Mouse (Mus musculus) megakaryocyte, embryonic 14.5 days (primary cell): ENCODE measurements at regions not wholly inside any gene's neighbourhood (a gene's known extent, or its start where the extent isn't known, plus 50 kb on each side); places are given as distances from the start of the nearest gene placed in this dataset.
A peak's percentile ranks its signal among the peaks of the same experiment; 100 is the strongest.

Experiments
- FLI1 ChIP-seq: IDR thresholded peaks from 2 replicates; pipeline ENCODE4 v1.6.1; 2012; ENCODE audit warnings: low read length, inconsistent platforms, mixed read lengths
- GATA1 ChIP-seq: IDR thresholded peaks from 3 replicates; pipeline ENCODE4 v1.6.1; 2012; ENCODE audit warnings: mixed read lengths, low read length, inconsistent platforms, borderline replicate concordance

DNA sequence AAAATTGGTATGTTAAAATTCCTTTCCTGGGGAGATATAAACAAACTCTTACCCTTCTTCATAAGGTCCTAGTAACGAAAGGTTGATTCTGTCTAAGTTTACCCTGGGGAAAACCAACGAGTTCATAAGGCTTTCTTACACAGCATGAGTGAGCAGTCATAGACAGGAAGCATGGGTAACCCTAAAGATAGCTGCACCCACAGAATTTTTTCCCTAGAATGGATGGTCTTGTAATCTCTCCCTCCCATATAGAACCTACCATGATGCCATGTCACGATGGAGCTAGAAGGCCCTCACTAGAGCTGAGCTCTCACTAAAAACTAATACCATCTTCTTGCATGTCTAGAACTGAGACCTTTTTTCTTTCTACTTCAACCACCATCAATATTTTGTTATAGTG lies 380.1 kb upstream of the Gm5148 start:
- no peak for TF ChIP-seq FLI1
- TF ChIP-seq GATA1 = peak; percentile 94
